In the genomic region with DNA sequence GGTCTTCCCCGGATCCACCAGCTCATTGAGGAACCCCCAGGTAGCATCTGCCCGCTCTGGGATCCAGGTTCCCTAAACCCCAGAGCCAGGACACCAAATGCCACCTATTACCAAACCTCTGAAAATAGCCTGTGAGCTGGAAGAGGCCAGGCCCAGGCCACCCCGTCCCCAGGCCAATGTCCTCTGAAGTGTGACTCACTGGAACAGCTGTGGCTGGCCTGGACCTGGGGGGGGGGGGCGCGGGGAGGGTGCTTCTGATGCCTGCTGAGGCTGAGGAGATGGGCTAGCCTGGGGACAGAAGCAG, we compare ENCODE assay signal across 9 mouse cellular contexts. TPM values are rescaled to one million over a fixed set of nuclear protein-coding genes. Genes with fewer than 3 reads are reported as not detected.
DNase-seq lines count a peak whose midpoint lies in the region; TF ChIP-seq lines count a peak whose summit lies in the region.
"Had no signal": no experiment of that assay in that cellular context is flagged by ENCODE, and none has a peak within 500 bp of the region (broad histone marks: within the 10 kb centered on the region; RNA-seq: fewer than 3 reads in every experiment).

No protein-coding gene starts in this region.

- H3K79me2 ChIP-seq in C2C12 (ENCODE audit: control insufficient read depth, insufficient read depth): peaks cover 100% of the 10 kb centered on the region

- no peaks in the 10 kb centered on the region for H3K27me3 ChIP-seq in C2C12 (ENCODE audit: control insufficient read depth, insufficient read depth, insufficient read length)

- H3K79me3 ChIP-seq in C2C12 (ENCODE audit: low read depth): peaks cover 92% of the 10 kb centered on the region

- no peak overlapping the region for H3ac ChIP-seq in C2C12 (ENCODE audit: control insufficient read depth, insufficient read length, low read depth)

- H3K4me3 ChIP-seq in C2C12 (ENCODE audit: insufficient read depth, poor library complexity, severe bottlenecking): no peak overlapping the region

- DNase-seq in left cerebral cortex, postnatal 4 days: peak; percentile 1
- no peak for DNase-seq in left cerebral cortex, postnatal 25 days (ENCODE audit: low spot score in 2 of 2)
- DNase-seq in adrenal gland, adult 2 months: peak; percentile 75
- DNase-seq in gastrocnemius, postnatal 4 days (ENCODE audit: low spot score in 2 of 2): peak; percentile 14 to 24
- no peak for DNase-seq in spleen, postnatal 10 days (ENCODE audit: low spot score in 2 of 2)
- no peak for DNase-seq in testis, postnatal 14 days (ENCODE audit: low spot score)
- DNase-seq: lung, embryonic 14.5 days had no signal

- peaks cover 61% of the 10 kb centered on the region for H3K36me3 ChIP-seq in C2C12 (ENCODE audit: control insufficient read depth, insufficient read depth)

- TF ChIP-seq CTCF in C2C12 (IDR thresholded peaks at IDR 0.05; ENCODE audit: control insufficient read depth, insufficient read depth, insufficient read length): no peak

- intact Hi-C loops in left cerebral cortex, postnatal 4 days (cut with DNase I): no loop called here
- intact Hi-C loops in left cerebral cortex, postnatal 25 days (cut with DNase I): no loop called here

TF ChIP-seq in C2C12, 6 proteins besides CTCF, POLR2A, EP300 and RAD21:
- TF ChIP-seq MYOD1 (IDR thresholded peaks at IDR 0.05; ENCODE audit: control insufficient read depth, insufficient read length, low read depth) (peak; percentile 71), USF1 (IDR thresholded peaks at IDR 0.05; ENCODE audit: low read depth) (no peak), MYOG (IDR thresholded peaks at IDR 0.05; ENCODE audit: control insufficient read depth, extremely low read depth, insufficient read length) (no peak)

RNA-seq across cellular contexts. Expression of a gene that starts 28.9 kb away (rescaled TPM):
- total RNA-seq in left cerebral cortex, postnatal 4 days (2021): 1 to 10 TPM; 1.5 to 2.3 TPM
- total RNA-seq in left cerebral cortex, postnatal 25 days (2021): 1 to 10 TPM in 1 of 2 experiments, under 1 TPM in 1; 0.89 to 1.5 TPM
- 0.32 TPM for polyA plus RNA-seq in C2C12 (2012; fragmentation: generic; extraction: Trizol)
- 1 to 10 TPM; 1.4 to 1.6 TPM for total RNA-seq in adrenal gland, adult 2 months (2021)
- polyA plus RNA-seq in adrenal gland, adult 2 months (2012; rRNA removed): 4.5 and 5.4 TPM in 2 replicates
- total RNA-seq in gastrocnemius, postnatal 4 days (2021): under 1 TPM; 0.91 to 0.98 TPM

RNA-seq across cellular contexts. Expression of a gene that starts 32.9 kb away (rescaled TPM):
- total RNA-seq in left cerebral cortex, postnatal 4 days (2021): 1 to 10 TPM; 2.7 to 5.9 TPM
- 1 to 10 TPM; 4.0 to 4.1 TPM for total RNA-seq in left cerebral cortex, postnatal 25 days (2021)
- polyA plus RNA-seq in C2C12 (2012; fragmentation: generic; extraction: Trizol): 0.20 TPM
- total RNA-seq in adrenal gland, adult 2 months (2021): 1 to 10 TPM in 1 of 2 experiments, not detected in 1; 1.4 TPM
- 2.5 and 4.4 TPM in 2 replicates for polyA plus RNA-seq in adrenal gland, adult 2 months (2012; rRNA removed)
- total RNA-seq in gastrocnemius, postnatal 4 days (2021): 1 to 10 TPM; 1.3 to 2.0 TPM
- polyA plus RNA-seq: embryonic facial prominence, embryonic 11.5 days had no signal

RNA-seq across cellular contexts. Expression of a gene that starts 33.7 kb away (rescaled TPM):
- 10 to 100 TPM; 29.5 to 31.1 TPM for total RNA-seq in left cerebral cortex, postnatal 4 days (2021)
- 10 to 100 TPM; 81.1 to 87.3 TPM for total RNA-seq in left cerebral cortex, postnatal 25 days (2021)
- polyA plus RNA-seq in C2C12 (2012; fragmentation: generic; extraction: Trizol): 86.7 TPM
- 100 to 1,000 TPM in 1 of 2 experiments, 10 to 100 TPM in 1; 80.8 to 126 TPM for total RNA-seq in adrenal gland, adult 2 months (2021)
- polyA plus RNA-seq in adrenal gland, adult 2 months (2012; rRNA removed): 142 and 171 TPM in 2 replicates
- total RNA-seq in gastrocnemius, postnatal 4 days (2021): 100 to 1,000 TPM; 274 to 335 TPM

RNA-seq across cellular contexts. Expression of a gene that starts 37.5 kb away (rescaled TPM):
- total RNA-seq in left cerebral cortex, postnatal 4 days (2021): 1 to 10 TPM; 3.7 to 4.4 TPM
- total RNA-seq in left cerebral cortex, postnatal 25 days (2021): 1 to 10 TPM; 3.5 to 4.2 TPM
- 1.7 TPM for polyA plus RNA-seq in C2C12 (2012; fragmentation: generic; extraction: Trizol)
- total RNA-seq in adrenal gland, adult 2 months (2021): 1 to 10 TPM; 1.8 to 2.5 TPM
- polyA plus RNA-seq in adrenal gland, adult 2 months (2012; rRNA removed): 2.9 and 6.7 TPM in 2 replicates
- total RNA-seq in gastrocnemius, postnatal 4 days (2021): 1 to 10 TPM in 1 of 2 experiments, under 1 TPM in 1; 0.70 to 1.5 TPM

RNA-seq across cellular contexts. Expression of a gene that starts 37.5 kb away (rescaled TPM):
- 10 to 100 TPM; 58.8 to 61.5 TPM for total RNA-seq in left cerebral cortex, postnatal 4 days (2021)
- total RNA-seq in left cerebral cortex, postnatal 25 days (2021): 10 to 100 TPM; 83.7 to 87.7 TPM
- 148 TPM for polyA plus RNA-seq in C2C12 (2012; fragmentation: generic; extraction: Trizol)
- total RNA-seq in adrenal gland, adult 2 months (2021): 10 to 100 TPM; 39.6 to 54.3 TPM
- polyA plus RNA-seq in adrenal gland, adult 2 months (2012; rRNA removed): 125 and 132 TPM in 2 replicates
- total RNA-seq in gastrocnemius, postnatal 4 days (2021): 10 to 100 TPM; 48.1 to 48.5 TPM

Comparison
In these comparisons a context has a peak if more than half of its experiments do, and no peak if none do; other contexts are left out.
1. DNase-seq: peak in left cerebral cortex, postnatal 4 days (single experiment), adrenal gland, adult 2 months (single experiment) and gastrocnemius, postnatal 4 days (2 of 2); none in left cerebral cortex, postnatal 25 days (0 of 2), spleen, postnatal 10 days (0 of 2) and testis, postnatal 14 days (single experiment).